Comparison of ENCODE assay signal across 8 mouse cellular contexts in the genomic region with DNA sequence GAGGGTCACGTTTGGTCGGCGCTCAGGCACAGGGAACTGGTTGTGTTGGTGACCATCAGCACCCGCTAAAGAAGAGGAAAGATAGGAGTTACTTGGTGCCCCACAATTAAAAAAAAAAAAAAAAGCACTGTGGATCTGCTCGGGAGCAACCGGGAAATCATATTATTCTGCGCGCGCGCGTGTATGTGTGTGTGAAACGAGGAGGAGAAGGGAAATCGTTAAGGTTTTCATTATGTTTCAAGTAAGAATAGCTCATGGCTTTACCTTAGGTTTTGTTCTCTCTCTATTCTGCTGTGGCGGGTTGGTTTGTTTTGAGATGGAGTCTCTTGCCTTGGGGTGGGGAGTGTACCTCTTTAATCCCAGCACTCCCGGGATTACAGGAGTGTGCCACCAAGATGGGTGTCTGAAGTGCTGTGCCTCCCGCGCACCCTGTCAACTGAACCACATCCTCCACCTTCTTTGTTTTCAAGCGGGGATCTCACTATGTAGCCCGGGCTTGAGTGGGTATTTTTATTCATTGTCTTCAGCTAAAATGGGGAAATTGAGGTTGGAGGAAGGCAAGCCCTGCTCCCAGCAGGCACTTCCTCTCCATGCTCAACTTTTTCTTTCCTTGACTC. TPM values are rescaled to one million over a fixed set of nuclear protein-coding genes. Genes with fewer than 3 reads are reported as not detected.
A peak's percentile ranks its signal among the peaks of the same experiment; 100 is the strongest.
DNase-seq lines count a peak whose midpoint lies in the region; ATAC-seq and TF ChIP-seq lines count a peak whose summit lies in the region.

No protein-coding gene starts in this region.

- 3% methylated on average over 19 of the region's 19 CpGs for WGBS in lung, postnatal 0 days
- 7% methylated on average over 19 of the region's 19 CpGs for WGBS in intestine, embryonic 14.5 days
- WGBS in midbrain, postnatal 0 days: 2% methylated on average over 19 of the region's 19 CpGs

- ATAC-seq in lung, postnatal 0 days: no peak
- ATAC-seq in intestine, embryonic 14.5 days (replicated peaks; ENCODE audit: low FRiP score, low TSS enrichment, low read depth): no peak
- no peak for ATAC-seq in midbrain, postnatal 0 days (ENCODE audit: low FRiP score)
- no peak for ATAC-seq in activated CD4-positive, CD25-positive, alpha-beta regulatory T cell, adult 4 months

- peak overlapping the region; percentile 97 for H3K4me2 ChIP-seq in lung, postnatal 0 days (replicated peaks; ENCODE audit: low read depth, low read length)
- H3K4me2 ChIP-seq in intestine, embryonic 14.5 days (ENCODE audit: low read length): peak overlapping the region; percentile 84
- peak overlapping the region; percentile 84 for H3K4me2 ChIP-seq in midbrain, postnatal 0 days (ENCODE audit: low read depth, low read length, poor library complexity, severe bottlenecking)

- H3K27ac ChIP-seq in lung, postnatal 0 days (ENCODE audit: low read length): no peak overlapping the region
- peak overlapping the region; percentile 79; the same call in 1 of the 2 replicates for H3K27ac ChIP-seq in intestine, embryonic 14.5 days (ENCODE audit: low read depth)
- peak overlapping the region; percentile 63 for H3K27ac ChIP-seq in midbrain, postnatal 0 days (ENCODE audit: low read depth, low read length)

- H3K9me3 ChIP-seq in lung, postnatal 0 days (ENCODE audit: low read length): no peaks in the 10 kb centered on the region
- H3K9me3 ChIP-seq in intestine, embryonic 14.5 days (ENCODE audit: control insufficient read depth, low read length): no peaks in the 10 kb centered on the region
- no peaks in the 10 kb centered on the region for H3K9me3 ChIP-seq in midbrain, postnatal 0 days (ENCODE audit: low read length)

- no peak for TF ChIP-seq EP300 in lung, postnatal 0 days (IDR thresholded peaks at IDR 0.05)

- no peaks in the 10 kb centered on the region for H3K27me3 ChIP-seq in lung, postnatal 0 days (replicated peaks; ENCODE audit: insufficient read depth, low read length)
- no peaks in the 10 kb centered on the region for H3K27me3 ChIP-seq in intestine, embryonic 14.5 days (replicated peaks; ENCODE audit: control insufficient read depth, insufficient read depth, low read length)
- no peaks in the 10 kb centered on the region for H3K27me3 ChIP-seq in midbrain, postnatal 0 days (ENCODE audit: insufficient read depth, low read length)

- H3K9ac ChIP-seq in lung, postnatal 0 days (replicated peaks; ENCODE audit: low read depth): peak overlapping the region; percentile 60; the same call in 1 of the 2 replicates
- H3K9ac ChIP-seq in intestine, embryonic 14.5 days (ENCODE audit: low read length): peak overlapping the region; percentile 75
- H3K9ac ChIP-seq in midbrain, postnatal 0 days (replicated peaks; ENCODE audit: low read length, poor library complexity, severe bottlenecking): peak overlapping the region; percentile 75

- TF ChIP-seq CTCF in lung, postnatal 0 days (IDR thresholded peaks at IDR 0.05): no peak
- no peak for TF ChIP-seq CTCF in midbrain, postnatal 0 days (IDR thresholded peaks at IDR 0.05)

- H3K4me3 ChIP-seq in lung, postnatal 0 days (ENCODE audit: low read depth, low read length): peak overlapping the region; percentile 67
- peak overlapping the region; percentile 85 for H3K4me3 ChIP-seq in intestine, embryonic 14.5 days (ENCODE audit: low read depth, low read length)
- H3K4me3 ChIP-seq in midbrain, postnatal 0 days (ENCODE audit: low read depth, low read length): peak overlapping the region; percentile 68

- peak; percentile 16 to 17 for DNase-seq in adrenal gland, postnatal 36 days
- no peak for DNase-seq in adrenal gland, postnatal 10 days
- DNase-seq in lung, postnatal 0 days (ENCODE audit: low spot score): no peak
- no peak for DNase-seq in lung, postnatal 10 days
- no peak for DNase-seq in intestine, embryonic 14.5 days (ENCODE audit: low spot score)
- DNase-seq in midbrain, postnatal 0 days (ENCODE audit: low spot score): no peak
- no peak for DNase-seq in Muller cell, postnatal 12 days (ENCODE audit: inconsistent ontology term)

- H3K36me3 ChIP-seq in lung, postnatal 0 days (ENCODE audit: insufficient read depth, low read length): no peaks in the 10 kb centered on the region
- H3K36me3 ChIP-seq in intestine, embryonic 14.5 days (ENCODE audit: control insufficient read depth, insufficient read depth, low read length): peaks cover 14% of the 10 kb centered on the region
- no peaks in the 10 kb centered on the region; the same call in 1 of the 2 replicates for H3K36me3 ChIP-seq in midbrain, postnatal 0 days (ENCODE audit: insufficient read depth, low read length)

- H3K4me1 ChIP-seq in lung, postnatal 0 days (ENCODE audit: insufficient read depth, low read depth, low read length): peaks cover 21% of the 10 kb centered on the region; the same call in 1 of the 2 replicates
- H3K4me1 ChIP-seq in intestine, embryonic 14.5 days (replicated peaks; ENCODE audit: control insufficient read depth, insufficient read depth, low read length): peaks cover 34% of the 10 kb centered on the region
- peaks cover 10% of the 10 kb centered on the region; the same call in 1 of the 2 replicates for H3K4me1 ChIP-seq in midbrain, postnatal 0 days (ENCODE audit: insufficient read depth, low read length)

RNA-seq across cellular contexts. Expression of a gene that starts 0.8 kb away (rescaled TPM):
- 10 to 100 TPM; 41.1 to 45.9 TPM for total RNA-seq in adrenal gland, postnatal 36 days (2021)
- total RNA-seq in adrenal gland, postnatal 10 days (2021): 10 to 100 TPM; 39.0 to 55.1 TPM
- polyA plus RNA-seq in lung, postnatal 0 days (2015; fragmentation: Nextera tagmentation; extraction: Ambion mirVana): 32.1 and 35.6 TPM in 2 replicates
- 43.2 and 43.3 TPM in 2 replicates for polyA plus RNA-seq in intestine, embryonic 14.5 days (2014; fragmentation: Nextera tagmentation; extraction: Ambion mirVana)
- 30.8 and 39.9 TPM in 2 replicates for total RNA-seq in midbrain, postnatal 0 days (2014; rRNA removed)
- polyA plus RNA-seq in midbrain, postnatal 0 days (2015; fragmentation: Nextera tagmentation; extraction: Ambion mirVana): 46.0 and 52.4 TPM in 2 replicates
- polyA plus RNA-seq in activated CD4-positive, CD25-positive, alpha-beta regulatory T cell, adult 4 months (2017; shearing (Covaris generic)): 10 to 100 TPM; 13.7 to 15.6 TPM

RNA-seq across cellular contexts. Expression of a gene that starts 14.0 kb away (rescaled TPM):
- total RNA-seq in adrenal gland, postnatal 36 days (2021): under 1 TPM in 1 of 2 experiments, not detected in 1; 0.72 TPM
- under 1 TPM; 0.12 to 0.42 TPM for total RNA-seq in adrenal gland, postnatal 10 days (2021)
- polyA plus RNA-seq in lung, postnatal 0 days (2015; fragmentation: Nextera tagmentation; extraction: Ambion mirVana): 3.2 and 3.5 TPM in 2 replicates
- polyA plus RNA-seq in intestine, embryonic 14.5 days (2014; fragmentation: Nextera tagmentation; extraction: Ambion mirVana): 7.0 and 7.2 TPM in 2 replicates
- total RNA-seq in midbrain, postnatal 0 days (2014; rRNA removed): 1.7 and 2.0 TPM in 2 replicates
- 0.48 and 0.77 TPM in 2 replicates for polyA plus RNA-seq in midbrain, postnatal 0 days (2015; fragmentation: Nextera tagmentation; extraction: Ambion mirVana)
- polyA plus RNA-seq in activated CD4-positive, CD25-positive, alpha-beta regulatory T cell, adult 4 months (2017; shearing (Covaris generic)): not detected

RNA-seq across cellular contexts. Expression of a gene that starts 23.8 kb away (rescaled TPM):
- 1 to 10 TPM; 9.2 to 9.4 TPM for total RNA-seq in adrenal gland, postnatal 36 days (2021)
- total RNA-seq in adrenal gland, postnatal 10 days (2021): 1 to 10 TPM; 5.6 to 7.0 TPM
- polyA plus RNA-seq in lung, postnatal 0 days (2015; fragmentation: Nextera tagmentation; extraction: Ambion mirVana): 7.8 and 8.6 TPM in 2 replicates
- polyA plus RNA-seq in intestine, embryonic 14.5 days (2014; fragmentation: Nextera tagmentation; extraction: Ambion mirVana): 20.0 and 23.1 TPM in 2 replicates
- total RNA-seq in midbrain, postnatal 0 days (2014; rRNA removed): 13.8 and 23.3 TPM in 2 replicates
- 13.3 and 15.9 TPM in 2 replicates for polyA plus RNA-seq in midbrain, postnatal 0 days (2015; fragmentation: Nextera tagmentation; extraction: Ambion mirVana)
- 10 to 100 TPM; 21.1 to 25.4 TPM for polyA plus RNA-seq in activated CD4-positive, CD25-positive, alpha-beta regulatory T cell, adult 4 months (2017; shearing (Covaris generic))

RNA-seq across cellular contexts. Expression of a gene that starts 28.5 kb away (rescaled TPM):
- total RNA-seq in adrenal gland, postnatal 36 days (2021): 100 to 1,000 TPM; 215 to 216 TPM
- 100 to 1,000 TPM; 145 to 149 TPM for total RNA-seq in adrenal gland, postnatal 10 days (2021)
- 346 TPM in 2 replicates for polyA plus RNA-seq in lung, postnatal 0 days (2015; fragmentation: Nextera tagmentation; extraction: Ambion mirVana)
- polyA plus RNA-seq in intestine, embryonic 14.5 days (2014; fragmentation: Nextera tagmentation; extraction: Ambion mirVana): 213 and 219 TPM in 2 replicates
- 607 and 625 TPM in 2 replicates for total RNA-seq in midbrain, postnatal 0 days (2014; rRNA removed)
- 667 and 754 TPM in 2 replicates for polyA plus RNA-seq in midbrain, postnatal 0 days (2015; fragmentation: Nextera tagmentation; extraction: Ambion mirVana)
- 100 to 1,000 TPM in 1 of 2 experiments, 10 to 100 TPM in 1; 75.9 to 111 TPM for polyA plus RNA-seq in activated CD4-positive, CD25-positive, alpha-beta regulatory T cell, adult 4 months (2017; shearing (Covaris generic))

RNA-seq across cellular contexts. Expression of a gene that starts 32.3 kb away (rescaled TPM):
- total RNA-seq in adrenal gland, postnatal 36 days (2021): 10 to 100 TPM in 1 of 2 experiments, 1 to 10 TPM in 1; 10.0 to 14.3 TPM
- total RNA-seq in adrenal gland, postnatal 10 days (2021): 10 to 100 TPM; 14.2 to 17.7 TPM
- polyA plus RNA-seq in lung, postnatal 0 days (2015; fragmentation: Nextera tagmentation; extraction: Ambion mirVana): 7.2 and 7.7 TPM in 2 replicates
- polyA plus RNA-seq in intestine, embryonic 14.5 days (2014; fragmentation: Nextera tagmentation; extraction: Ambion mirVana): 26.3 and 30.6 TPM in 2 replicates
- total RNA-seq in midbrain, postnatal 0 days (2014; rRNA removed): 238 and 337 TPM in 2 replicates
- polyA plus RNA-seq in midbrain, postnatal 0 days (2015; fragmentation: Nextera tagmentation; extraction: Ambion mirVana): 86.8 and 92.9 TPM in 2 replicates
- polyA plus RNA-seq in activated CD4-positive, CD25-positive, alpha-beta regulatory T cell, adult 4 months (2017; shearing (Covaris generic)): not detected

Comparison
In these comparisons a context has a peak if more than half of its experiments do, and no peak if none do; other contexts are left out.
1. DNase-seq: peak in adrenal gland, postnatal 36 days (2 of 2); none in adrenal gland, postnatal 10 days (single experiment), lung, postnatal 0 days (single experiment), lung, postnatal 10 days (single experiment), intestine, embryonic 14.5 days (single experiment), midbrain, postnatal 0 days (single experiment) and Muller cell, postnatal 12 days (single experiment).
2. Peak in every context shown above with its lines, with median percentiles within 50 percentile points of each other: H3K4me2 ChIP-seq, H3K4me3 ChIP-seq and H3K9ac ChIP-seq.